ENCODE assay signal across 9 mouse cellular contexts in genomic region chr2:29845636-29846035, GRCm38 (mm10). TPM values are rescaled to one million over a fixed set of nuclear protein-coding genes. Genes with fewer than 3 reads are reported as not detected.
A peak's percentile ranks its signal among the peaks of the same experiment; 100 is the strongest.
DNase-seq lines count a peak whose midpoint lies in the region; ATAC-seq lines count a peak whose summit lies in the region.
"Had no signal": no experiment of that assay in that cellular context is flagged by ENCODE, and none has a peak within 500 bp of the region (broad histone marks: within the 10 kb centered on the region; RNA-seq: fewer than 3 reads in every experiment).

No protein-coding gene starts in this region.

- peaks cover 49% of the 10 kb centered on the region for H3K27me3 ChIP-seq in kidney, embryonic 16.5 days (ENCODE audit: insufficient read depth, low read length)
- H3K27me3 ChIP-seq in embryonic facial prominence, embryonic 14.5 days (replicated peaks; ENCODE audit: control insufficient read depth, insufficient read depth, low read length) = peaks cover 51% of the 10 kb centered on the region
- H3K27me3 ChIP-seq in hindbrain, embryonic 16.5 days (replicated peaks; ENCODE audit: control insufficient read depth, insufficient read depth, low read length) = no peaks in the 10 kb centered on the region
- no peaks in the 10 kb centered on the region; the same call in 1 of the 2 replicates for H3K27me3 ChIP-seq in midbrain, embryonic 16.5 days (ENCODE audit: control insufficient read depth, insufficient read depth, low read depth, low read length)

- ATAC-seq in kidney, embryonic 16.5 days (ENCODE audit: low FRiP score, low TSS enrichment) = peak; percentile 8; the same call in 1 of the 2 replicates
- no peak for ATAC-seq in embryonic facial prominence, embryonic 14.5 days (ENCODE audit: low read depth)
- ATAC-seq in hindbrain, embryonic 16.5 days = peak; percentile 35
- no peak for ATAC-seq in midbrain, embryonic 16.5 days

- WGBS in kidney, embryonic 16.5 days = 11% methylated on average over 25 of the region's 25 CpGs
- 12% methylated on average over 24 of the region's 25 CpGs for WGBS in embryonic facial prominence, embryonic 14.5 days
- 5% methylated on average over 25 of the region's 25 CpGs for WGBS in hindbrain, embryonic 16.5 days
- 2% methylated on average over 25 of the region's 25 CpGs for WGBS in midbrain, embryonic 16.5 days

- H3K4me1 ChIP-seq in kidney, embryonic 16.5 days (ENCODE audit: insufficient read depth, low read length) = peaks cover 12% of the 10 kb centered on the region
- H3K4me1 ChIP-seq in embryonic facial prominence, embryonic 14.5 days (ENCODE audit: control insufficient read depth, insufficient read depth, low read length) = peaks cover 2% of the 10 kb centered on the region; the same call in 1 of the 2 replicates
- peaks cover 31% of the 10 kb centered on the region for H3K4me1 ChIP-seq in hindbrain, embryonic 16.5 days (ENCODE audit: control insufficient read depth, insufficient read depth, low read depth, low read length)
- peaks cover 22% of the 10 kb centered on the region; the same call in 1 of the 2 replicates for H3K4me1 ChIP-seq in midbrain, embryonic 16.5 days (ENCODE audit: control insufficient read depth, insufficient read depth, low read length)

- peaks cover 27% of the 10 kb centered on the region for H3K36me3 ChIP-seq in kidney, embryonic 16.5 days (ENCODE audit: insufficient read depth, low read length)
- H3K36me3 ChIP-seq in embryonic facial prominence, embryonic 14.5 days (ENCODE audit: control insufficient read depth, insufficient read depth, low read length) = peaks cover 28% of the 10 kb centered on the region
- H3K36me3 ChIP-seq in hindbrain, embryonic 16.5 days (ENCODE audit: control insufficient read depth, insufficient read depth, low read length) = no peaks in the 10 kb centered on the region
- peaks cover 3% of the 10 kb centered on the region; the same call in 1 of the 2 replicates for H3K36me3 ChIP-seq in midbrain, embryonic 16.5 days (ENCODE audit: control insufficient read depth, insufficient read depth, low read length)

- peak overlapping the region; percentile 38 for H3K4me3 ChIP-seq in kidney, embryonic 16.5 days (ENCODE audit: low read length)
- peak overlapping the region; percentile 26 for H3K4me3 ChIP-seq in embryonic facial prominence, embryonic 14.5 days (ENCODE audit: low read depth, low read length)
- H3K4me3 ChIP-seq in hindbrain, embryonic 16.5 days (ENCODE audit: low read length) = peak overlapping the region; percentile 65
- H3K4me3 ChIP-seq in midbrain, embryonic 16.5 days (ENCODE audit: low read depth, low read length) = peak overlapping the region; percentile 51

- H3K9me3 ChIP-seq in kidney, embryonic 16.5 days (ENCODE audit: low read length) = no peaks in the 10 kb centered on the region
- no peaks in the 10 kb centered on the region for H3K9me3 ChIP-seq in embryonic facial prominence, embryonic 14.5 days (ENCODE audit: control insufficient read depth, low read length)
- H3K9me3 ChIP-seq in hindbrain, embryonic 16.5 days (ENCODE audit: control insufficient read depth, low read length) = no peaks in the 10 kb centered on the region
- no peaks in the 10 kb centered on the region for H3K9me3 ChIP-seq in midbrain, embryonic 16.5 days (replicated peaks; ENCODE audit: control insufficient read depth, low read length, poor library complexity, severe bottlenecking)

- no peak for DNase-seq in kidney, postnatal 36 days
- no peak for DNase-seq in embryonic facial prominence, embryonic 14.5 days (ENCODE audit: low spot score)
- no peak for DNase-seq in adrenal gland, postnatal 14 days
- DNase-seq in right cerebral cortex, postnatal 25 days = no peak
- no peak for DNase-seq in left cerebral cortex, adult 8-10 months (ENCODE audit: low spot score in 2 of 2)

- peak overlapping the region; percentile 57 for H3K9ac ChIP-seq in kidney, embryonic 16.5 days (replicated peaks; ENCODE audit: low read length)
- peak overlapping the region; percentile 20; the same call in 1 of the 2 replicates for H3K9ac ChIP-seq in embryonic facial prominence, embryonic 14.5 days (ENCODE audit: low read depth, low read length)
- H3K9ac ChIP-seq in hindbrain, embryonic 16.5 days (ENCODE audit: low read depth, low read length) = peak overlapping the region; percentile 88
- peak overlapping the region; percentile 78 for H3K9ac ChIP-seq in midbrain, embryonic 16.5 days (ENCODE audit: low read depth, low read length)
- H3K9ac ChIP-seq: liver, embryonic 14.5 days had no signal

- no peak overlapping the region for H3K27ac ChIP-seq in kidney, embryonic 16.5 days (ENCODE audit: low read length)
- H3K27ac ChIP-seq in embryonic facial prominence, embryonic 14.5 days (replicated peaks; ENCODE audit: low read depth, low read length) = no peak overlapping the region
- peak overlapping the region; percentile 75 for H3K27ac ChIP-seq in hindbrain, embryonic 16.5 days (ENCODE audit: low read depth, low read length)
- H3K27ac ChIP-seq in midbrain, embryonic 16.5 days (ENCODE audit: low read length) = peak overlapping the region; percentile 77
- H3K27ac ChIP-seq: liver, embryonic 14.5 days had no signal

- H3K4me2 ChIP-seq in kidney, embryonic 16.5 days (replicated peaks; ENCODE audit: low read depth, low read length) = peak overlapping the region; percentile 55
- H3K4me2 ChIP-seq in embryonic facial prominence, embryonic 14.5 days (ENCODE audit: low read depth, low read length) = peak overlapping the region; percentile 54
- peak overlapping the region; percentile 87 for H3K4me2 ChIP-seq in hindbrain, embryonic 16.5 days (ENCODE audit: low read length)
- H3K4me2 ChIP-seq in midbrain, embryonic 16.5 days (ENCODE audit: low read length) = peak overlapping the region; percentile 65

RNA-seq across cellular contexts. Expression of gene Cercam, which starts 23.3 kb away (rescaled TPM):
- 20.1 and 20.8 TPM in 2 replicates for polyA plus RNA-seq in kidney, embryonic 16.5 days (2015; fragmentation: Nextera tagmentation; extraction: Ambion mirVana)
- polyA plus RNA-seq in embryonic facial prominence, embryonic 14.5 days (2014; fragmentation: Nextera tagmentation; extraction: Ambion mirVana) = 29.2 and 32.8 TPM in 2 replicates
- polyA plus RNA-seq in hindbrain, embryonic 16.5 days (2015; fragmentation: Nextera tagmentation; extraction: Ambion mirVana) = 22.6 and 25.8 TPM in 2 replicates
- 15.1 and 21.2 TPM in 2 replicates for polyA plus RNA-seq in midbrain, embryonic 16.5 days (2015; fragmentation: Nextera tagmentation; extraction: Ambion mirVana)
- 10.8 and 12.4 TPM in 2 replicates for total RNA-seq in adrenal gland, postnatal 14 days (2021)
- total RNA-seq in left cerebral cortex, adult 8-10 months (2022) = 10 to 100 TPM in 3 of 4 experiments, 1 to 10 TPM in 1; 7.7 to 11.6 (median 11.0) TPM

RNA-seq across cellular contexts. Expression of gene Urm1, which starts 25.8 kb away (rescaled TPM):
- polyA plus RNA-seq in kidney, embryonic 16.5 days (2015; fragmentation: Nextera tagmentation; extraction: Ambion mirVana) = 27.5 and 31.1 TPM in 2 replicates
- polyA plus RNA-seq in embryonic facial prominence, embryonic 14.5 days (2014; fragmentation: Nextera tagmentation; extraction: Ambion mirVana) = 20.3 and 21.6 TPM in 2 replicates
- polyA plus RNA-seq in hindbrain, embryonic 16.5 days (2015; fragmentation: Nextera tagmentation; extraction: Ambion mirVana) = 27.4 and 31.4 TPM in 2 replicates
- polyA plus RNA-seq in midbrain, embryonic 16.5 days (2015; fragmentation: Nextera tagmentation; extraction: Ambion mirVana) = 21.8 and 29.9 TPM in 2 replicates
- 33.8 and 34.3 TPM in 2 replicates for total RNA-seq in adrenal gland, postnatal 14 days (2021)
- total RNA-seq in left cerebral cortex, adult 8-10 months (2022) = 10 to 100 TPM; 52.1 to 65.1 (median 59.8) TPM

RNA-seq across cellular contexts. Expression of gene Slc27a4, which starts 43.2 kb away (rescaled TPM):
- polyA plus RNA-seq in kidney, embryonic 16.5 days (2015; fragmentation: Nextera tagmentation; extraction: Ambion mirVana) = 16.5 and 17.7 TPM in 2 replicates
- 15.0 and 15.7 TPM in 2 replicates for polyA plus RNA-seq in embryonic facial prominence, embryonic 14.5 days (2014; fragmentation: Nextera tagmentation; extraction: Ambion mirVana)
- 45.9 and 47.9 TPM in 2 replicates for polyA plus RNA-seq in hindbrain, embryonic 16.5 days (2015; fragmentation: Nextera tagmentation; extraction: Ambion mirVana)
- 42.6 and 43.2 TPM in 2 replicates for polyA plus RNA-seq in midbrain, embryonic 16.5 days (2015; fragmentation: Nextera tagmentation; extraction: Ambion mirVana)
- 30.5 and 32.5 TPM in 2 replicates for total RNA-seq in adrenal gland, postnatal 14 days (2021)
- total RNA-seq in left cerebral cortex, adult 8-10 months (2022) = 10 to 100 TPM; 73.1 to 75.0 (median 74.0) TPM

RNA-seq across cellular contexts. Expression of gene Odf2, which starts 43.4 kb away (rescaled TPM):
- polyA plus RNA-seq in kidney, embryonic 16.5 days (2015; fragmentation: Nextera tagmentation; extraction: Ambion mirVana) = 57.7 and 76.5 TPM in 2 replicates
- 35.6 and 42.4 TPM in 2 replicates for polyA plus RNA-seq in embryonic facial prominence, embryonic 14.5 days (2014; fragmentation: Nextera tagmentation; extraction: Ambion mirVana)
- 61.0 and 61.2 TPM in 2 replicates for polyA plus RNA-seq in hindbrain, embryonic 16.5 days (2015; fragmentation: Nextera tagmentation; extraction: Ambion mirVana)
- polyA plus RNA-seq in midbrain, embryonic 16.5 days (2015; fragmentation: Nextera tagmentation; extraction: Ambion mirVana) = 66.2 and 69.9 TPM in 2 replicates
- total RNA-seq in adrenal gland, postnatal 14 days (2021) = 42.2 and 54.5 TPM in 2 replicates
- total RNA-seq in left cerebral cortex, adult 8-10 months (2022) = 100 to 1,000 TPM in 1 of 4 experiments, 10 to 100 TPM in 3; 85.4 to 106 (median 97.1) TPM

RNA-seq across cellular contexts. Expression of gene Trub2, which starts 57.3 kb away (rescaled TPM):
- polyA plus RNA-seq in kidney, embryonic 16.5 days (2015; fragmentation: Nextera tagmentation; extraction: Ambion mirVana) = 42.4 and 45.7 TPM in 2 replicates
- 20.4 and 24.4 TPM in 2 replicates for polyA plus RNA-seq in embryonic facial prominence, embryonic 14.5 days (2014; fragmentation: Nextera tagmentation; extraction: Ambion mirVana)
- 32.5 and 34.2 TPM in 2 replicates for polyA plus RNA-seq in hindbrain, embryonic 16.5 days (2015; fragmentation: Nextera tagmentation; extraction: Ambion mirVana)
- polyA plus RNA-seq in midbrain, embryonic 16.5 days (2015; fragmentation: Nextera tagmentation; extraction: Ambion mirVana) = 30.8 and 32.8 TPM in 2 replicates
- 33.6 and 39.4 TPM in 2 replicates for total RNA-seq in adrenal gland, postnatal 14 days (2021)
- 10 to 100 TPM; 45.4 to 53.5 (median 50.2) TPM for total RNA-seq in left cerebral cortex, adult 8-10 months (2022)

Comparison
In these comparisons a context has a peak if more than half of its experiments do, and no peak if none do; other contexts are left out.
1. ATAC-seq: peak in kidney, embryonic 16.5 days (single experiment) and hindbrain, embryonic 16.5 days (single experiment); none in embryonic facial prominence, embryonic 14.5 days (single experiment) and midbrain, embryonic 16.5 days (single experiment).
2. H3K27ac ChIP-seq: peak in hindbrain, embryonic 16.5 days (single experiment) and midbrain, embryonic 16.5 days (single experiment); none in kidney, embryonic 16.5 days (single experiment) and embryonic facial prominence, embryonic 14.5 days (single experiment).
3. H3K9ac ChIP-seq: peak in every context shown above with its lines; median percentile 88 in hindbrain, embryonic 16.5 days; 78 in midbrain, embryonic 16.5 days; 57 in kidney, embryonic 16.5 days; 20 in embryonic facial prominence, embryonic 14.5 days.
4. Peak in every context shown above with its lines, with median percentiles within 50 percentile points of each other: H3K4me2 ChIP-seq and H3K4me3 ChIP-seq.